Mouse (Mus musculus) cortical plate, adult 2 months (tissue): ENCODE measurements at regions not wholly inside any gene's neighbourhood (a gene's known extent, or its start where the extent isn't known, plus 50 kb on each side); places are given as distances from the start of the nearest gene placed in this dataset.
A peak's percentile ranks its signal among the peaks of the same experiment; 100 is the strongest.

Source experiments
- H3K27ac ChIP-seq: fragments of 200-500 bp; 2 replicates; pipeline ENCODE4 v1.5.1; 2012; ENCODE audit warnings: low read length, control low read depth, inconsistent platforms; ENCODE audit not compliant: insufficient read depth
- H3K4me1 ChIP-seq: fragments of 200-500 bp; 2 replicates; pipeline ENCODE4 v1.6.1; 2011; ENCODE audit warnings: low read length; ENCODE audit not compliant: control insufficient read depth, insufficient read depth
- H3K4me3 ChIP-seq: fragments of 200-500 bp; 2 replicates; pipeline ENCODE4 v1.5.1; 2011; ENCODE audit warnings: mild to moderate bottlenecking, low read length, control low read depth; ENCODE audit not compliant: insufficient read depth
- CTCF ChIP-seq: fragments of 200-500 bp; IDR thresholded peaks from 2 replicates; pipeline ENCODE4 v1.5.1; 2011; ENCODE audit warnings: mild to moderate bottlenecking, control low read depth, low read length; ENCODE audit not compliant: insufficient read depth; ENCODE audit errors: extremely low read depth
- POLR2A ChIP-seq: fragments of 200-500 bp; IDR thresholded peaks from 2 replicates; pipeline ENCODE4 v1.6.1; 2011; ENCODE audit warnings: mild to moderate bottlenecking, low read length, control low read depth; ENCODE audit not compliant: insufficient read depth; ENCODE audit errors: extremely low read depth

DNA sequence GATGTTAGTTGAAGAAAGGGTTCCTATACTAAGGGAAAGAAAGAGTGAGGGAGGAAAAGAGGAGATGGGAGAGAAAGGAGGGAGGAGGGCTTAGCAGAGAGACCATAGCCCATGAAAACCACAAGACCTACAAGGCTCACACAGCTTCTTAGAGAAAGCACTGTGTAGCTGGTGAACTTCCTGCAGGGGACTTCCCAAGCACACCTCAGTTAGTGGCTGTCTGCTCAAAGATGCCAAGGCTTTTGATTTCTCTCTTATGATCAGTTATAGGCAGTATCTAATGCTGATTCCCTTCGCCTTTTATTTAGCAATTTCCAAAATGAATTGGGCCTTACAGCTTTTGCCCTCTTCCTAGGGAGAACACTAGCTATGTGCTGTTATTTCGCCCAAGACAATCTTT, 90.0 kb upstream of the Bach2 start:
- Histone ChIP-seq H3K4me3 (no peak overlapping the region), H3K4me1 (no peaks in the 10 kb centered on the region), H3K27ac (no peak overlapping the region)
- TF ChIP-seq CTCF: no peak
- TF ChIP-seq POLR2A: no peak

DNA sequence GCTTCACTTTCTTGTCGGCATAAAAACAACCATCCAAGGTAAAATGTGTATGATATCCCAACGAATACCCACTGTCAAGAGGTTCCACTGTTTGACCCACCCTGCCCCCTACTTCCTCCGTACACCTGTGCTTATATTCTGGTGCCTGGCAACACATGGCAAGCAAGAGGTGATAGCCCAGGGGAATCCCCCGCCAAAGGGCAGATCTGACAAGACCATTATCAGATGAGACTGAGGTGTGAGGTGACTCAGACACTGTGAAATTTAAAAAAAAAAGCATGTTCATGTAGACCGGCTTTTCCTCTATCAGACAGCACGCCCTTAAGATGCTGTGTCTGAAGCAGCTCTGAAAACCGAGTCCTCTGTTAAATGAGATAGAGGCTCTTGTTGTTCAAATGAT, 89.4 kb upstream of the Bach2 start:
- Histone ChIP-seq H3K27ac (no peak overlapping the region), H3K4me3 (no peak overlapping the region), H3K4me1 (no peaks in the 10 kb centered on the region)
- TF ChIP-seq POLR2A (no peak), CTCF (no peak)

DNA sequence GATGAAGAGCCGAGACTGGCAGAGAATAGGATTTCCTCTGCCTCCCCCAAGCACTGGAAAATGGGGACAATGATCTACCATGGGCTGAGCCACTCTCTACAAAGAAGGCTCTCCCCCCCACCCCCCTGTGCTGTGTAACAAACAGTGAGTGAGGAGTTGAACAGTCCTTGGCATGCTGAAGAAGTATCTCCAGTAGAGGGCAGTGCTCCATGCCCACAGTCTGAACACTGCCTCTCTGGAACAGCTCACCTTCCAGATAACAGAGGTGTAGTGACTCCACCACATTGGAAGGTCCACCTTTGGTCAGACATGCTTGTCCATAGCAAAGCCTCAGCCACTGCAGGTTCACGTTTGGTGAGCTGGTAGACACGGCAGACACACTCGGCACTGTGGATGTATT, 85.2 kb upstream of the Bach2 start:
- H3K27ac ChIP-seq: no peak overlapping the region
- TF ChIP-seq POLR2A (no peak), CTCF (peak; percentile 83)
- no peak overlapping the region for H3K4me3 ChIP-seq
- H3K4me1 ChIP-seq: no peaks in the 10 kb centered on the region

DNA sequence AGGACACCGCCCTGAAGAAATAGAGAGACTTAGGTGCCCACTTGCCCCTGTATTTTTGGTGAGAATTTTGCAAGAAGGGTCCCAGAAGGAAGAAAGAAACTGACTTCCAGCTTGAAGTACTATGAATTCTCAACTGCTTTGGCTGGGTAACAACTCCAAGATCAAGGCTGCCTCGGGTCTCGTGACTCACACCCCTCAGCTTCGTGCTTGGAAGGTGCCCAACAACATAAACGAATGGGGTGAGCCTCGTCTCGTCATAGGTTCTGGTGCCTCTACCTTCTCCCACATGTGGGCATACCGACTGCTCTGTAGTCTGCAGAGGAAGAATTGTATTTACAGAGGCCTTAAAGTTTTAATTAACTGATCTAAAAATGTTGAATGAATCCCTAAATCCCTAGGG, 81.6 kb upstream of the Bach2 start:
- no peak overlapping the region for H3K27ac ChIP-seq
- H3K4me3 ChIP-seq: no peak overlapping the region
- no peaks in the 10 kb centered on the region for H3K4me1 ChIP-seq
- no peak for TF ChIP-seq CTCF
- TF ChIP-seq POLR2A: no peak

DNA sequence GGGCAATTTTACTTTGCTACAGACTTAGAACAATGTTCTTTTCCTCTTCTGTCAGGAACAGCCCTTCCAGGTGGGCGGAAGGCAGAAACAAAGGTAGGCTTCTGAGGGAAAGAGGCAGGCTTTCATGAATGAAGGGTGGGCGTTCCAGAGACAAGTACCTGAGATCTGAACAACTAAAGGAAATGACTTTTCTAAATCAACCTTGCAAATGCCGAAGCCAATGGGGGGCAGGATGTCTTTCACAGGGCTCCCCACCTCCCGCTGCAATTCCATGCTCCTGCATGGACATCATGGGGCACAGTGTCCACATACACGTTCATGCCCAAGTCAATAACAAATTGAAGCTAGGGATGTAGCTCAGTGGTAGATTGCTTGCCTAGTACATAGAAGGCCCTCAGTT, 80.2 kb upstream of the Bach2 start:
- Histone ChIP-seq H3K4me3 (no peak overlapping the region), H3K27ac (no peak overlapping the region), H3K4me1 (no peaks in the 10 kb centered on the region)
- no peak for TF ChIP-seq POLR2A
- TF ChIP-seq CTCF: no peak

DNA sequence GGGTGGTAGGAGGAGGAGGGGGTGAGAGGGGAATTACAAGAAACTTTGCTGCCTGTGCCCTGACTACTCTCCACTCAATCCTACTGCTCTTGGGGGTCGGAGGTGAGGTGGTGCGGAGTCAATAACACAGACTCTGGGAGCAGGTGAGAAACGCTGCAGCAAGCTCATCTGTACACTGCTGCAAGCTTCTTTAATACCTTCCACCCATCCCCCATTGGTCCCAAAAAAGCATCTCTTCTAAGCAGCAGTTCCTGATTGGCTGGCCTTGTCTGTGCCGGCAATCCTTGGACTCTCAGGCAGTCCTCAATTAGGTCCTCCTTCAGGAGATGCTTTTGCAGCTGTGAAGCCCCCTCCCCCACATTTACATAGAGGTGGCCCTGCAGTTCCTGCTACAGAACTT, 79.7 kb upstream of the Bach2 start:
- Histone ChIP-seq H3K4me1 (no peaks in the 10 kb centered on the region), H3K27ac (no peak overlapping the region), H3K4me3 (no peak overlapping the region)
- TF ChIP-seq POLR2A (no peak), CTCF (no peak)

DNA sequence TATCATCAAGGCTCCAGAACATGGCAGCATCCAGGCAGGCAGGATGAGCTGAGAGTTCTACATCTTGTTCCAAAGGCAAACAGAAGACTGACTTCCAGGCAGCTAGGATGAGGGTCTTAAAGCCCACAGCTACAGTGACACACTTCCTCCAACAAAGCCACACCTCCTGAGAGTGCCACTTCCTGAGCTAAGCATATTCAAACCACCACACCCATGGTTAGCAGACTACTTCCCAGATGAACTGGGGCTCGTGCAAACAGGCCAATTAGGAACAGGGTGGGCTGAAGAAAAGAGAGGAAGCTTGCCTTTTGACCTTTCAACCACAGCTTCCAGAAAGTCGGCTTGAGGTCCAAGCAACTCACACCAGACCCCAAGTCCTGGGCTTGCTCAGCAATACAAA, 77.8 kb upstream of the Bach2 start:
- Histone ChIP-seq H3K27ac (no peak overlapping the region), H3K4me3 (no peak overlapping the region), H3K4me1 (no peaks in the 10 kb centered on the region)
- TF ChIP-seq POLR2A: no peak
- TF ChIP-seq CTCF: no peak

DNA sequence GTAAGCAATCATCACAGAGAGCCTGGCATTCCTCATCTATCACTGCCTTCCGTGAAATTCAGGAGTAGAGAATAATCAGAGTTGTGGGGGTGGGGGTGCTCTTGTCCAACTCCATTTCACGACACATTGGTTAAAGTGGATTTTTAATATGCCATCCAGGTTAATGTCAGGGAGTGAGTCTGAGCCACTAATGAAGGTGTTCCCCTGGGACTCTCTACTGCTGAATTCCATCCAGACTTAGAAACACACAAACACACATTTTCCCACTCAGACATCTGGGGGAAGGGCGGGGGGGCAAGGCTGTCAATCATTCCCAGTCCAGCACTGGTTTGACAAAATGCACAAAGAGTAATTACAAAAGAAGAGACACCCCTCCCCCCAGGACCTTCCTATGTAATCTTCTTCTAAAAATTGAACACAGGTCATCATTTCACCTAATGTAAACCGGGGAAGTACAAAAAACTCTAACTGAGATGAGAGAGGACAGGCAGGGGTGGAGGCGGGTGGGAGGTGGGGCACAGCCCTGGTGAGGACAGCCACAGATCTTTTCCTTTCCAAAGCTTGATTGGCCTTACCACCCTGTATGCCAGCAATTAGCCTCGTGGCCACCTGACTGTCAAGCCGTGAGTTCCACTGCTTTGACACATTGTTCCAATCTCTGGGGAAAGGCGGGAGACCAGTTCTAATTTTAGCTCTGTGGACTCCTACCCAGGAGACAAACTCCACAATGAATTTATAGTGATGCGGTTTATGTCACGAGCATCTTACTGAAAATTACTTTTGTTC, 76.5 kb upstream of the Bach2 start:
- TF ChIP-seq POLR2A (no peak), CTCF (no peak)
- Histone ChIP-seq H3K27ac (no peak overlapping the region), H3K4me1 (no peaks in the 10 kb centered on the region)

DNA sequence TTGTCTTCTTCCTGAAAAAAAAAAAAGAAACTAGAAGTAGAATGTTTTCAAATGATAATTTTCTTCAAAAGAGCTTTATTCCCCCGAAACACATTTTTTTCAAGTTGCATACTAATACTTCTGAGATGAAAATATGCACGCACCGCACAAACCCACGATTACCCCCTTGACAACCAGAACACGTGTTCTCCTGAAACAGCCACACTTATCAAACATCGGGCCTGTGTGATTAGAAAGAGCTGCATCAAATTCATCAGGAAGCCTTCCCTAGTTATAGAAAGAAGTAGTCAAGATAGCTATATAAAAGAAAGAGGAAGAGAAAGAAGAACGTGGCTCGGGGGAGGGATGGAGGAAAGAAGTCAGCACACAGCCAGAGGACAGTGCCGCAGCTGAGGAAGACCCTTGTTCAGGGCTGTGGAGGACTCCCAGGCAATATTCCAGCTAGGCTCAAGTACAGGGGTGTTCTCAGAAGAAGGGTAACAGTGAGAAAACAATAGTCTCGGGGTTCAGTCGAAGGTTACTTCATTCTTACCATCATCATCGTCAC, 75.8 kb upstream of the Bach2 start:
- TF ChIP-seq CTCF (no peak), POLR2A (no peak)
- no peak overlapping the region for H3K27ac ChIP-seq
- H3K4me3 ChIP-seq: no peak overlapping the region
- no peaks in the 10 kb centered on the region for H3K4me1 ChIP-seq

More for the DNA sequence above, 76.5 kb upstream of the Bach2 start:
- no peak overlapping the region for H3K4me3 ChIP-seq

DNA sequence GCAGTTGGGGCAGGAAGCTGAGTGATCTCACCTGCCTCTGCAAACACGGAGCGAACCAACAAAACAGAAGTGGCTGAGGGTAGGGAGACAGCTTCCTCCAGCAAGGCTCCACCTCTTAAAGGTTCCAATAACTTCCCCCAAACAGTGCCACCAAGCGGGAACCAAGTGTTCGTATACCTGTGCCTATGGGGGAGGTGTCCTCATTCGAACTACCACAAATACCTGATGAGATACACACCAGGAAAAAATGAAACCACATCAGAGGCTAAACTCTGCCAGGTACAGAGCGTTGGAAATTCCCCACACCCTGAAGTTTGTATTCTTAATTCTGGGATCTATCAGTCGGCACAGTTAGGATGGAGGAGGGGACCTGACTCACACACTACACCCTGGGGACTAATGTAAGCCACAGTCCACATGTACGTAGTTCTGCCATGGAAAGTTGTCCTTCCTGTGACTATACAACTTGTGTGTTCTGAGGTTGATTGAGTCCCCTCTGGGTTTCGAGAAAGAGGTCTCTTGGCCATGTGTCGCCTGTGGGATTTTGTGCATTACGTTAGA, 74.4 kb upstream of the Bach2 start:
- Histone ChIP-seq H3K4me1 (no peaks in the 10 kb centered on the region), H3K27ac (no peak overlapping the region), H3K4me3 (no peak overlapping the region)
- TF ChIP-seq CTCF (no peak), POLR2A (no peak)
